8 mouse cellular contexts compared by ENCODE assay signal in genomic region chr2:14873701-14874181, GRCm38 (mm10).
DNase-seq lines count a peak whose midpoint lies in the region; ATAC-seq lines count a peak whose summit lies in the region.

No protein-coding gene starts in this region.

- H3K36me3 ChIP-seq in embryonic facial prominence, embryonic 10.5 days (replicated peaks): no peaks in the 10 kb centered on the region
- H3K36me3 ChIP-seq in hindbrain, embryonic 14.5 days (replicated peaks; ENCODE audit: control insufficient read depth, insufficient read depth): no peaks in the 10 kb centered on the region
- no peaks in the 10 kb centered on the region for H3K36me3 ChIP-seq in stomach, embryonic 16.5 days (ENCODE audit: control insufficient read depth, insufficient read depth, low read length)

- no peaks in the 10 kb centered on the region for H3K9me3 ChIP-seq in embryonic facial prominence, embryonic 10.5 days
- no peaks in the 10 kb centered on the region for H3K9me3 ChIP-seq in hindbrain, embryonic 14.5 days (ENCODE audit: control insufficient read depth, low read length)
- H3K9me3 ChIP-seq in stomach, embryonic 16.5 days (replicated peaks; ENCODE audit: control insufficient read depth, low read length): no peaks in the 10 kb centered on the region

- H3K4me3 ChIP-seq in embryonic facial prominence, embryonic 10.5 days: peak overlapping the region; percentile 43
- peak overlapping the region; percentile 26 for H3K4me3 ChIP-seq in hindbrain, embryonic 14.5 days (replicated peaks; ENCODE audit: low read length)
- peak overlapping the region; percentile 33 for H3K4me3 ChIP-seq in stomach, embryonic 16.5 days (replicated peaks; ENCODE audit: low read length)

- no peaks in the 10 kb centered on the region for H3K27me3 ChIP-seq in embryonic facial prominence, embryonic 10.5 days (replicated peaks; ENCODE audit: low read depth, poor library complexity, severe bottlenecking)
- H3K27me3 ChIP-seq in hindbrain, embryonic 14.5 days (ENCODE audit: control insufficient read depth, insufficient read depth, low read length): no peaks in the 10 kb centered on the region
- no peaks in the 10 kb centered on the region for H3K27me3 ChIP-seq in stomach, embryonic 16.5 days (ENCODE audit: control insufficient read depth, insufficient read depth, low read length)

- peaks cover 26% of the 10 kb centered on the region for H3K4me1 ChIP-seq in embryonic facial prominence, embryonic 10.5 days
- peaks cover 12% of the 10 kb centered on the region; the same call in 1 of the 2 replicates for H3K4me1 ChIP-seq in hindbrain, embryonic 14.5 days (replicated peaks; ENCODE audit: control insufficient read depth, insufficient read depth, low read length)
- H3K4me1 ChIP-seq in stomach, embryonic 16.5 days (ENCODE audit: control insufficient read depth, insufficient read depth, low read length): peaks cover 3% of the 10 kb centered on the region; the same call in 1 of the 2 replicates

- H3K9ac ChIP-seq in hindbrain, embryonic 14.5 days: peak overlapping the region; percentile 55
- H3K9ac ChIP-seq in stomach, embryonic 16.5 days (ENCODE audit: low read length): peak overlapping the region; percentile 43; the same call in 1 of the 2 replicates

- H3K4me2 ChIP-seq in hindbrain, embryonic 14.5 days (replicated peaks): peak overlapping the region; percentile 52
- peak overlapping the region; percentile 52 for H3K4me2 ChIP-seq in stomach, embryonic 16.5 days (ENCODE audit: low read depth, low read length)

- peak; percentile 24; the same call in 1 of the 2 replicates for ATAC-seq in hindbrain, embryonic 14.5 days (ENCODE audit: low FRiP score)
- no peak for ATAC-seq in stomach, embryonic 16.5 days (ENCODE audit: insufficient read depth, low FRiP score)

- WGBS in embryonic facial prominence, embryonic 10.5 days: 16% methylated on average over 15 of the region's 15 CpGs
- 15% methylated on average over 15 of the region's 15 CpGs for WGBS in hindbrain, embryonic 14.5 days
- WGBS in stomach, embryonic 16.5 days: 8% methylated on average over 15 of the region's 15 CpGs

- no peak overlapping the region for H3K27ac ChIP-seq in embryonic facial prominence, embryonic 10.5 days (replicated peaks)
- H3K27ac ChIP-seq in hindbrain, embryonic 14.5 days: peak overlapping the region; percentile 63
- H3K27ac ChIP-seq in stomach, embryonic 16.5 days (ENCODE audit: low read length): no peak overlapping the region

- peak; percentile 16 to 26 for DNase-seq in layer of hippocampus, postnatal 25 days (ENCODE audit: extremely low spot score in 1 of 2, low spot score in 1 of 2)
- DNase-seq in layer of hippocampus, adult 18-20 months (ENCODE audit: low spot score in 2 of 2): no peak
- peak; percentile 40 for DNase-seq in embryonic facial prominence, embryonic 10.5 days (ENCODE audit: low spot score)
- peak; percentile 50 for DNase-seq in hindbrain, embryonic 14.5 days (ENCODE audit: low spot score)
- peak; percentile 43 for DNase-seq in mesoderm, embryonic 11.5 days (ENCODE audit: low read depth, low spot score)
- no peak for DNase-seq in spleen, adult 12 weeks (ENCODE audit: low spot score)
- no peak for DNase-seq in cerebellum, postnatal 36 days

Comparison
In these comparisons a context has a peak if more than half of its experiments do, and no peak if none do; other contexts are left out.
1. DNase-seq: peak in layer of hippocampus, postnatal 25 days (2 of 2), embryonic facial prominence, embryonic 10.5 days (single experiment), hindbrain, embryonic 14.5 days (single experiment) and mesoderm, embryonic 11.5 days (single experiment); none in layer of hippocampus, adult 18-20 months (0 of 2), spleen, adult 12 weeks (single experiment) and cerebellum, postnatal 36 days (0 of 2).
2. Peak in every context shown above with its lines, with median percentiles within 50 percentile points of each other: H3K4me3 ChIP-seq.